Mouse (Mus musculus): Measurements from ENCODE around the gene Apoa2.

- TF ChIP-seq CEBPB (IDR thresholded peaks at IDR 0.05; ENCODE audit: insufficient read depth, poor library complexity, severe bottlenecking): no peak
- TF ChIP-seq MAX (IDR thresholded peaks at IDR 0.05; ENCODE audit: low read depth): no peak
- no peak for TF ChIP-seq POLR2A (IDR thresholded peaks at IDR 0.05; ENCODE audit: insufficient read length, low read depth)
- no peak for TF ChIP-seq USF1 (IDR thresholded peaks at IDR 0.05; ENCODE audit: low read depth)
- TF ChIP-seq SRF (IDR thresholded peaks at IDR 0.05; ENCODE audit: control insufficient read depth, insufficient read length, low read depth): no peak
- TF ChIP-seq E2F4 (IDR thresholded peaks at IDR 0.05; ENCODE audit: insufficient read depth): no peak
- TF ChIP-seq MYOD1 (IDR thresholded peaks at IDR 0.05; ENCODE audit: control insufficient read depth in 1 of 3, insufficient read length in 2 of 3, low read depth in 2 of 3): no peak
- TF ChIP-seq POLR2AphosphoS2 (IDR thresholded peaks at IDR 0.05; ENCODE audit: insufficient read length, low read depth): no peak
- TF ChIP-seq REST (IDR thresholded peaks at IDR 0.05; ENCODE audit: insufficient read depth, insufficient read length): no peak
- no peak for TF ChIP-seq TCF3 (IDR thresholded peaks at IDR 0.05; ENCODE audit: insufficient read length, low read depth)
Observed at GRCm38 (mm10) chr1:171257781-171258180, 32.9 kb downstream of the Apoa2 start.

Measured in myocyte (in vitro differentiated cells).